Mouse (Mus musculus): ENCODE results near the gene Vmn1r178. TPM values are rescaled to one million over a fixed set of nuclear protein-coding genes. Genes with fewer than 3 reads are reported as not detected.

Gene Vmn1r178
- not detected in 2 replicates for polyA plus RNA-seq (2012; rRNA removed; ENCODE audit: low replicate concordance)

DNA sequence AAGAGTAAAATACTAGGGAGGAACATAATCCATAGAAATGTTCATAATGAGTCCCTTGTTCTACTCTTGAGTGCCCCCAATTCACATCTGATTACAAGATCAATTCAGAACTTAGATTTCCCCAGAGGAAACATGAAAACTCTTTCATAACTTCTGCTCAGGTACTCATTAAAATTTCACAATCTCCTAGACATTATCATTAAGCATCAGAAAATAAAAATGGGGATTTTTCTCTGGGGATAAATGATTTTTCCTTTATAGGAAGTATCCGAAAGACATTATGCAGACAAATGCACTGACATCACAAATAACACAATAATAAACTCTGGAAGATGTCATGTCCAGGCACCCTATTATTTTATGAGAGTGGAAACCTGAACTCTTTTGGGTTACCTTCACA is at the start of gene Vmn1r178:
TSS of gene Vmn1r178 (plus strand) at position 301 of the 400 bp plus-strand sequence.

GRCm38 (mm10) chr7:23866349-23866748 is 25.5 kb upstream of the Vmn1r178 start, which contains the start of gene Vmn1r177:
TSS of gene Vmn1r177 (minus strand) at chr7:23866449.

GRCm38 (mm10) chr7:23926678-23927077 is 34.9 kb downstream of the Vmn1r178 start, which contains the start of gene Vmn1r179:
TSS of gene Vmn1r179 (plus strand) at chr7:23926978.

Other genes starting within 250 kb of the Vmn1r178 start
- not detected in 2 replicates for gene Vmn1r172, start 233.7 kb upstream of the Vmn1r178 start, polyA plus RNA-seq (2012; rRNA removed; ENCODE audit: low replicate concordance)
- not detected in 2 replicates for gene Vmn1r173, start 191.3 kb upstream of the Vmn1r178 start, polyA plus RNA-seq (2012; rRNA removed; ENCODE audit: low replicate concordance)
- gene Vmn1r174, start 139.7 kb upstream of the Vmn1r178 start, polyA plus RNA-seq (2012; rRNA removed; ENCODE audit: low replicate concordance): not detected in 2 replicates
- gene Vmn1r175, start 81.4 kb upstream of the Vmn1r178 start, polyA plus RNA-seq (2012; rRNA removed; ENCODE audit: low replicate concordance): not detected in 2 replicates
- not detected in 2 replicates for gene Vmn1r176, start 54.6 kb upstream of the Vmn1r178 start, polyA plus RNA-seq (2012; rRNA removed; ENCODE audit: low replicate concordance)
- not detected in 2 replicates for gene Vmn1r177, start 25.6 kb upstream of the Vmn1r178 start, polyA plus RNA-seq (2012; rRNA removed; ENCODE audit: low replicate concordance)
- gene Vmn1r179, start 35.0 kb downstream of the Vmn1r178 start, polyA plus RNA-seq (2012; rRNA removed; ENCODE audit: low replicate concordance): not detected in 2 replicates
- not detected in 2 replicates for gene Vmn1r180, start 58.6 kb downstream of the Vmn1r178 start, polyA plus RNA-seq (2012; rRNA removed; ENCODE audit: low replicate concordance)
- gene Vmn1r181, start 82.6 kb downstream of the Vmn1r178 start, polyA plus RNA-seq (2012; rRNA removed; ENCODE audit: low replicate concordance): not detected in 2 replicates
- gene V1rd19, start 109.7 kb downstream of the Vmn1r178 start, polyA plus RNA-seq (2012; rRNA removed; ENCODE audit: low replicate concordance): not detected in 2 replicates
- not detected in 2 replicates for gene Vmn1r183, start 161.2 kb downstream of the Vmn1r178 start, polyA plus RNA-seq (2012; rRNA removed; ENCODE audit: low replicate concordance)
- gene Zfp180, start 189.9 kb downstream of the Vmn1r178 start, polyA plus RNA-seq (2012; rRNA removed; ENCODE audit: low replicate concordance): 11.2 and 17.5 TPM in 2 replicates
- gene Zfp112, start 220.3 kb downstream of the Vmn1r178 start, polyA plus RNA-seq (2012; rRNA removed; ENCODE audit: low replicate concordance): 2.0 and 4.3 TPM in 2 replicates
- 7.5 and 11.7 TPM in 2 replicates for gene Zfp235, start 242.2 kb downstream of the Vmn1r178 start, polyA plus RNA-seq (2012; rRNA removed; ENCODE audit: low replicate concordance)

All from subcutaneous adipose tissue, adult 2 months (tissue).